Mouse (Mus musculus): Measurements from ENCODE around the gene Tmem266.

Gene Tmem266

DNA sequence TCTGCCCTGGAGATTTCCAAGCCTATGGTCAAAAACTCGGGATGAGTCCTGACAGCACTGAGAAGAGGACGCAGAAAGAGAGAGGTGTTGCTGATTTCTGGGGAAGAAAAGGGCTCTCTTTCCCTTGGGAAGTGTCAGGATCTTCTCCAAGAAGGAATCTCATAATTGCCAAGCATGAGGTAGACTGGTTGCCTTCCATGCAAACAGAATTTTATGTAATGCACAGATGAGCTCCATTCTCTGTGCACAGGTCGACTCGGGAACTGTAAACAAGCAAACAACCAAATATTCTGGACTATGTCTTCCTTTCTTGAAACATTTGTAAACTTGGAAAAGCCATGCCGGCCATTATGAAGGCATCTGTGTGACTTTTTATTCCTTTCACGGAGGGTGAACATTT lies 2.7 kb downstream of the Tmem266 start:
- DNase-seq (ENCODE audit: low spot score in 2 of 2): no peak

DNA sequence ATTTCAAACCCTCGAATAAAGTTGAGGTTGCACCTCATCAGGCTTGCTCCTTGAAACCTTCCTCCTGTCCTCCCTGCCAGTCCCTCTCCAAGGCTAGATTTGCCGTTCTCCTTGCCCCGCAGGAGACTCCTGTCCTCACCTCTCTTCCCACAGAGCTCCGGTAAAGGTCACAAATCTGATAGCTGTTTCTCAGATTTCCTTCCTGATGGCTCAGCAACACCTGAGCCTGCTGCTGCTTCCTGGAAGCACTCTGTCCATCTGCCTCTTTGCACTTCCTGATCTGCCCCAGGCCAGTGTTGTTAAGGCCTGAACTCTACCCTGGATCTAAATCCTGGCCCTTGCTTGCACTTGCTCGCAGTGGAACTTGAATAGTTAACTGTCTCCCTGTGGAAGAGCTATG lies 5.8 kb downstream of the Tmem266 start:
- DNase-seq (ENCODE audit: low spot score in 2 of 2): no peak

DNA sequence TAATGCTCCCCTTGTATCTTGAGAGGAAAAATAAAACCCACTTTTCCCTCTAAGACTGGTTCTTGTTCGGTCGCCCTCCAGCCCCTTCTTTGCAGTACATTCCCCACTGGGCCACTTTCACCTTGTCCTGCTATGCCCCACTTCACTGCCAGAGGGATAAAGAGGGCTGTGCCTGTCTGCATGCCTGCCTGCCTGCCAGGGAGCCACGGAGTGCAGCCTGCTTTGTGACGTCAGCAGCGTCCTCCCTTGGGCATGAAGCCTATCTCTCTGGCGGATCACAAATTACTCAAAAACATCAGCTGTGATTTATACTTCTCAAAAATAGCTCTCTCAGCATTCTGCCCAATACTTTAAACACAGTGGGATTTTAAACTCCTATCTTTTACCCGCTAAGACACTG lies 6.2 kb downstream of the Tmem266 start:
- DNase-seq (ENCODE audit: low spot score in 2 of 2): peak; percentile 34 to 44

DNA sequence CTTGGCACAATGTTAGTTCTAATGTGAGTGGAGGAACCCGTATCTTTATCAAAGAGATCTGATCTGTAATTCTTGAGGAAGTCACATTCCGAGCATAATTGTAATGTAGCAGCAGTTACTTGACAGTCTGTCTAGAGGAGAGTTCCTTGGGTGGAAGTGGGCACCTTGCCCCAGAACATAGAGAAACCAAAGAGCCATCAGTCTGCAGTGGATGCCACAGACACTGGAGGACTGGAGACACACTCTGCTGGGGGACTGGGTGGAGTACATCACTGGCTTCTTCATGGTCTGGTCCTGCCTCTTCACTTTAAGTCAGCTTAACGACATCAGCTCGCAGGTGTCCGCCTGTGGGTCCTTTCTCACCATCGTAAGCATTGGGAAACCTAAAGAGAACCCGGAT lies 17.5 kb downstream of the Tmem266 start:
- DNase-seq (ENCODE audit: low spot score in 2 of 2): no peak

DNA sequence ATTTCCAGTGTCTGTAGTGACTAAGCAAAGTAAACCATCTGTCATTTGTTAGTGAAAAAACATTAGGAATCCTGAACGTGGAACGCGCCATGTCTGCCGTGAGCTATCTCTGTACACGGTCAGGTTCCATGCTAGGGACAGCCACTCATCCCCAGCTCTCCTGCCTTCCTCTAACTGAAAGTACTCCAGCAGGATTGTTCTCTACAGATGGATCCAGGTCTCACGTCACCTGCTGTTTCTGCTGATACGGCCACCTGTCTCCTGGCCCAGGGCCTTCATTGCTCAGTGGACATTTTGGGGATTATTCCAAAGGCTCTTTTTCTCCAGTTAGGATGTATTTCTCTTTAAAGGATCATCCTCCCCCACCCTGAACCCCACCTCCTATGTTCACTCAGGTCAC lies 18.6 kb downstream of the Tmem266 start:
- DNase-seq (ENCODE audit: low spot score in 2 of 2): no peak

DNA sequence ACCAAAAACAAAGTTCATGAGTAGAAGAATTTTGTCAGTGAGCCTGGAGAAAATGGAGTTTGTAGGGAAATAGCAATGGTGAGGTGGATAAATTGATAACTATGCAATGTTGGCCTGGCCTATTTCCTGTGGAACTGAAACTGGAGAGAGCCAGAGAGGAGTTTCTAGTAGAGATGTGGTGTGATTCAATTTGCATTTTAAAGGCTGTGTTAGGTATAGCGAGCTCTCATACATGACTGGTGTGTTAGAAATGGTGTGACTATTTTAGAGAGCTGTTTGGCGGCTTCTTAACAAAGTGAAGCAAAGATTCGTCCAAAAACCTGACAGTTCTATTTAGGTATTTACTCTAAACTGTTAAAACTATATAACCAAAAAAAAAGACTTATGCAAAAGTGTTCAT lies 22.0 kb downstream of the Tmem266 start:
- DNase-seq (ENCODE audit: low spot score in 2 of 2): no peak

DNA sequence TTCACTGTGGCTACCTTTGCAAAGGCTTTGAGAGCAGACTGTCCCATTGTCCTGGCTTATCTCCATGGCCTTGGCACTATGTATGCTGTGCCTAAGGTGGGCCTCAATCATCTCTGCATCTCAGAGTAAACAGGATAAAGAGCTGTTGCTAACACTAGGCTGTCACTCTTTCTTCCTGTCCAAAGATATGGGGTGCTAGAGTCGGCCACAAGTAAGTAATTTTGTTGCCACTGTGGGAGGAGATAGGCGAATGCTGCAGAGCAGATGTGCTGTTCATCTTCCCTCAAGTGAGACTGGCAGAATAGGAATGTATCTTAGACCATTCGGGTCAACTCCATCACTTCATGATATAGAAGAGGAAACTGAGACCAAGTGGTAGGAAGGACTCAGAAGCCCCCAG lies 28.0 kb downstream of the Tmem266 start:
- no peak for DNase-seq (ENCODE audit: low spot score in 2 of 2)

DNA sequence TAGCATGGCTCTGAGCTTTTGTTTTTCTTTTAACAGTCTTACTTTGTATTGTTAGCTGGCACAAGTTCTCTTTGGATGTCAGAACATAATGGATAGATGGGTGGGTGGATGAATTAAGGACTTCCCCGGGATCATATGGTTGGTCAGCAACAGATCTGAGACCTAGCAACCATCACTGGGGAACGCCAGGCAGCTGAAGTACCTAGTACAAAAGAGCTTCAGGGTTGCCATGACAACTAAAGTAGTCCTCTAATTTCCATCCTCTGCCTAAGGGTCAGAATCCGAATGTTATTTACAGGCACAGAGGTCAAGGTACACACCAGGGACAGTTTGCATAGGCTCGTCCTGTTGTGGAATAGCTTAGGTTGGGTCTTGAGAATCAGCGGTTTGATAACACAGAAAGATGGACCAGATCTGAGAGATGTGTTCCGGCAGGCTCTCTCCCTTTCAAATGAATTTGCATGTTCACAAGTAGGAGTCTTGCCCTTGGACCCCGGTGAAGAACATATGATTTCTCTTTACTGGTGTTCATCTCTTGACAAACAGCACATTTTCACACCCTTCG lies 28.6 kb downstream of the Tmem266 start:
- no peak for DNase-seq (ENCODE audit: low spot score in 2 of 2)

DNA sequence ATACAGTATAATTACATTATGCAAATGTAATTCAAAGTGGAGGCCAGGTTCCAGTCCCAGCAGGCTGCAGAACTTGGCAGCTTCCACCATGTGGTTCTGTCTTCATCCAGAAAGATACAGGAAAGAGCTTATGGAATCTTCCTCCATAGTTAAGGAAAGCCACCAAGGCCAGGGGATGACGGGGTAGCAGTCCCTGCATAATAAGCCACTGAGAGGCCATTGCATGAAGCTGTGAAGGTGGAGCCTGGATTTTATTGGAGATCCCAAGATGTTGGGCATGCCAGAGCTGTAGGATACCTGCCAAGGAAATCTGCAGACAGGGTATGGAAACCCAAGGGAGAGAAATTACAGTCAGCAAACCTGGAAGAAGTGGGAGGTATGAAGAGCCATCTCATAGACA lies 30.5 kb downstream of the Tmem266 start:
- no peak for DNase-seq (ENCODE audit: low spot score in 2 of 2)

DNA sequence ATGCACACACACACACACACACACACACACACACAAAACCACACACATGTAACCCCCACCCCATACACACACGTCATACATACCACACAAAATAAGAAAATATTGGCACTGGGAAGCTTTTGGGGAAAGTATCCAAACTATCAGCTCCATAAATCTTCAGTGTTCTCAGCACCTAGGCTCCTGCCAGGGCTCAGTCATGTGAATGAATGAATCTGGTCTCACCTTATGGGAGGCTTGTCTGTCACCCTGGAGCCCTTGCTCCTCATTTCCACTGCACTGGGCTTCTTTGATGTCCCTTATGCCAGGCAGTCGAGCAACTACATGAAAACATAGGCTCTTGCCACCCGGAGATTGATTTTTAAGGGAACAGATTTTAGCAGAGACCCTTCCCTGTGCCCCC lies 33.7 kb downstream of the Tmem266 start:
- DNase-seq (ENCODE audit: low spot score in 2 of 2): no peak

DNA sequence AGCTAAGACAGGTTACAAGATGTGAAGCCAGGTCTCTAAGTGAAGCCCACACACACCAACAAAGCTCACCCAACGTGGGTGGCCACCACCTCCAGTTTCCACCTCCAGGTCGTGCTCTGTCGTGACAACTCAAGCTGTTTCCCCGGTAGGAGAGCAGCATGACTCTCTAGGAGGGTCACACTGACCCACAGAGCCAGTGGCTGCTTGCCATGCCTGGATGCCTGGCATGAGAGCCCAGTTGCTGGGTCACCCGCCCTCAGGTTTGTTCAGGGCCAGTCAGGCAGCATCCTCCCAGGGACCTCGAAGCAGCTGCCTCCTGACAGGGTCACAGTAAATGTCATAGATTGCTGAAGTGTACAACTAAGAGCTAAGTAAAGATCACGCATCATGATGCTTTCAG lies 34.1 kb downstream of the Tmem266 start:
- DNase-seq (ENCODE audit: low spot score in 2 of 2): no peak

DNA sequence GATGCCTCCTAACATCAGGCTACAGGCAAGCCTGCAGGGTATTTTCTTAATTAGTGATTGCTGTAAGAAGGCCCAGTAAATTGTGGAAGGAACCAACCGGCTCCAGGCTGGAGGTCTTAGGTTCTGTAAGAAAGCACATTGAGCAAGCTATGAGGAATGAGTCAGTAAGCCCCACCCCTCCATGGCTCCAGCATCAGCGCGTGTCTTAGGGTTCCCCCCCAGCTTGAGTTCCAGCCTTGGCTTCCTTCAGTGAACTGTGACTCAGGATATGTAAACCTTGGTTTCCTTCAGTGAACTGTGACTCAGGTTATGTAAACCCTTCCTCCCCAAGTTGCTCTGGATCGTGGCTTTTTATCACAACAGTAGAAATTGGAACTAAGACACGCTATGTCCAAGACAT lies 35.3 kb downstream of the Tmem266 start:
- no peak for DNase-seq (ENCODE audit: low spot score in 2 of 2)

DNA sequence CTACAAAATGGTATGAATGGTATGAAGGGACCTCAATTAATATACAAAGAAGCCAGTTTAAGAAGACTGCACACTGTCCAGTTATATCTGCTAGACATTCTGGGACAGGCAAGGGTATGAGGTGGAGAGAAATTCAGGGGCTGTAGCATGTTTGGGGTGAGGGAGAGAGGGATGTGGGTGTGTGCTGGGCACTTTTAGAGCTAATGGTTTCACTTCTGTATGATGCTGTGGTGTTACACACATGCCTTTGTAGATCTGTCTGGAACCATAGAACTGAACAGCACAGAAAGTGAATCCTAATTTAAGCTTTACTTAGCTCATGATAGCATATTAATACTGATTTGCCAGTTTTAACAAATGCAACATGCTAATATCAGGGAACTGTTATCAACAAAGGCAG lies 37.0 kb downstream of the Tmem266 start:
- DNase-seq (ENCODE audit: low spot score in 2 of 2): no peak

DNA sequence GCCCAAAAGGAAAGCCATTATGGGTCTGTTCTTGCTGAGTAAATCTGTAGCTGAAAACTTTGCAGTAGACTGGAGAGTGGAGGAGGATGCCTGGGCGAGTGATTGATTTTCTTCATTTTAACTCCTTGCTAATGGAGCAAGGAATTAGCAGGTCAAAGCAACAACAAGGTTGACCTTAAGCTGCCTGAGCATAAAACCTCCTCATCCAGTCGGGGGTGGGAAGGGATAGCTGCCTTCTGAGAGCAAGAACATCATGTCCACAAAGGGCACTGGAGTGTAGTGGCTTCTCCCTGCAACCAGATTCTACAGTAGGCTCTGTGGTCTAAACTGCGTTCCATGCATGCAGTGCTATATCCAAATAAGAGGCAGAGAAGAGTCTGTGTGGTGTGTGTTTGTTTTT lies 41.3 kb downstream of the Tmem266 start:
- no peak for DNase-seq (ENCODE audit: low spot score in 2 of 2)

DNA sequence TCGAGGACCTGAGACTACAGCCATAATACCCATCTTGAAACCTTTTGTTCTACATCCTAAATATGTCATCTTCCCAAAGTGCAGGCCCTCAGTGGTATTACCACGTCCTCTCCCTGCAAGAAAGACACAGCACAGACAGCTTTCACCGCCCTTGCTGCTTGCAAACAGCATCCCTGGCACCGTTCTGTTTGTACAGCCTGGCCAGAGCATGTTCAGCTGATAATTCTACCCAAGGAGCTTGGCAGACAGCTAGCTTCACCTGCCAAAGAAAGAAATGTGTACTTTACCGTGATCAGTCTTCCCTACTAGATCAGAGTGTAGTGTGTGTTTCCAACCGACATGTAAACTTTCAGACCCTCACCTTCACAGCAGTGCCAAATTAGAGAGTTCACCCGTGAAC lies 45.2 kb downstream of the Tmem266 start:
- no peak for DNase-seq (ENCODE audit: low spot score in 2 of 2)

DNA sequence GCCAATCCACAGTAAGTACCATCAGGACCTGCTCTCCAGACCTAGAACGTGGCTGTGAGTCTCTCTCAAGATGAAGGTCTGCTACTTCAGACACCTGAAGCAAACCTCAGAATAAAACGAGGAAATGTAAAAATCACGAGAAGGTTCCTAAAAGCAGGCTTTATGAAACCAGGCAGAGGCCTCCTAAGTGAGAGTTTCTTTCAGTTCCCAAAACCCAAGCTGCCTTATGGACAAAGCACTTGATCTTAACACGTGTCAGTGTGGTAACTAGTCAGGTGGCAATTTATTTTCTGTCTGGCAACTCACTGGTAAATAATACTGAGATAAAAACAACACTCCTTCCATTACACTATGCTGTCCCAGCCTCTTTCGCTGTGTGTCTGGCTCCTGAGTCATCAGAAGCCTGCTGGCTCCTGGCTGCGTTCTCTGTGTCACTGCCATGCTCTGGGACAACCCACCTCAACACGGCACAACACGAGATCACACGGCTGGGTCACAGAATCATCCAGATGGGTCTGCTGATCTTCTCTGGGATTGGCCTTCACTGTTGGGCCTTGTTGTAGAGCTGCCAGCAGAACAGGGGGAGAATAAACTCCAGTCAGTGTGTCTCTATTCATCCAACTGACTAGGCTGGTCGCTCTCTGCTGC lies 51.0 kb downstream of the Tmem266 start:
- DNase-seq (ENCODE audit: low spot score in 2 of 2): no peak

DNA sequence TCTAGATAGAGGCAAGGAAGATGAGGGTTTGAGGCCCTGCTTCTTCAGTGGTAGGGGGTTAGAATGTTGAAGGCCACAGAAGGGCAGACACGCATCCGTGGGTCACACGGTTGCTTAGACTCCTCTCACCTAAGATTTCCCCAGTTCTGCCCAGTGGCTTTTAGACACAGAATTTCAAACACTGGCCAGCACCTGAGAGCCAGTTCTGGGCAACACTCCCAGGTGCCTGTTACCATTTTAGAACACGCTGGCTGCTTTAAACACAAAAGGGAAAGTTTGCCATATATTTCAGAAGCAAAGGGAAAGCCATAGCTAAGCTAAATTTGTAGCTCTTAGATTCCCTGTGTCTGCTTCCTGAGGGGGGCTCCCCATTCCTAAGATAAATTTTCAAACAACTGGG lies 54.7 kb downstream of the Tmem266 start:
- DNase-seq (ENCODE audit: low spot score in 2 of 2): no peak

DNA sequence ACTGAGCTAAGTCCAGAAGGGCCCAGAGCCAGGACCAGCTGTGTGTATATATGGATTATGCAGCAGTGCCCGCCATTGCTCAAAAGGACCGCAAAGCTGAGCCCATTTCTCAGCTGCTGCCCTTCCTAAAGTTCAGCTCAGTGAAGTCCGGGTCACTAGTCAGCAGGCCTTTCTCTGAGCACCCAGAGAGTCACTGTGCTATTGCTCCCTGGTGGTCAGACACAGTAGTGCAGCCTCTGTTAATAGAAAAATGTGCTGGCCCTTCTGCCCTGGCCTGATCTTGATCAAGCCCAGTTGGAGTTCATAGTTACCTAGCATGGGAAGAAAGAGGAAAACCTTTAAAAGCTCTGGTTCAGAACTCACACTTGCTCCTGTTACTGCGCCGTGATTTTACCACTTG lies 55.7 kb downstream of the Tmem266 start:
- DNase-seq (ENCODE audit: low spot score in 2 of 2): peak in 1 of 2 experiments; percentile 28

DNA sequence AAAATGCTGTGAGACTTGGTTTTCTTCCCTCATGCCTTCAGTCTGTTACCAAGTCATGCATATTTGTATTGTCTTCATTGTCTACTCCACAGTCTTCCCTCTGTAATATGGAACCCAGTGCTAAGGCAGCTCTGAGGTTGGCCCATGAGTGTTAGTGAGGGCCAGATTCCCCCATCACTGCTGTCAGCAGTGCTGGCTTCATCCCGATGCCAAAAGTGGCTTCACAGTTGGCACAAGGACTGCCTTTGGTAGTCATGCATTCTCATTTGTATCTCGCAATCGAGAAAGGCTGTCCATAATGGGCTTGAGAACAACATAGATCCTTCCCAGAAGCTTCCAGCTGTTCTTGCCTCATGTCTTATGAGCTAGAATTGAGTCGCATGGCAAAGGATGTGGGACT lies 59.4 kb downstream of the Tmem266 start:
- DNase-seq (ENCODE audit: low spot score in 2 of 2): no peak

DNA sequence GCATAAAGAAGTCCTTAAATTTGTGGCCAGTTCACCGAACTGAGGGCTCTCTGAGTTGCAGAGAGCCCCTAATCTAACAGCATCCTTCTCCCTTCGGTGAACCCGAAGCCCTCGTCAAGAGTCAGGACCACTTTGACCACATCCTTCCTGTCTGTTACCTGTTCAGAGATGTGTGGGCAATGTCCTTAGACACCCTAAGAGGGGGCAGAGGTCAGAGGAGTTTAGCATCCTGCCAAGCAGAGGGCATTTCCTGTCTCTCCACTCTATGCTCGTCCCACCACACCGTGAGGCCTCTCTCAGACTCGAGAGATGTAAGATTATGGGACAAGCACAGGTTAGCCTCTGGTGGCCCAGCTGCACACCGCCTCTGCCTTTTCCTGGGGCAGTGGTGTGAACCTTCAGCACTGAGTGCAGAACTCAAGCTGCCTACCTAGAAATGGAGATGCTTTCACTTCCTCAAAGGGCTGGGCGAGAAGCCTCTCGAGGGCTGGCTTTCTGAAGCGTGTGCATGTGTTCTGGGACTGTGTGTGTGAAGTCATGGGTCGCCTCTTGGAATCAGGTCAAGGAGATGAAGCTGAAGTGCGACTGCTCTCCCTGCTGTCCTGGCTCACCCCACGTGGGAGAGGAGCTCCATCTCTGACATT lies 61.3 kb downstream of the Tmem266 start:
- no peak for DNase-seq (ENCODE audit: low spot score in 2 of 2)

DNA sequence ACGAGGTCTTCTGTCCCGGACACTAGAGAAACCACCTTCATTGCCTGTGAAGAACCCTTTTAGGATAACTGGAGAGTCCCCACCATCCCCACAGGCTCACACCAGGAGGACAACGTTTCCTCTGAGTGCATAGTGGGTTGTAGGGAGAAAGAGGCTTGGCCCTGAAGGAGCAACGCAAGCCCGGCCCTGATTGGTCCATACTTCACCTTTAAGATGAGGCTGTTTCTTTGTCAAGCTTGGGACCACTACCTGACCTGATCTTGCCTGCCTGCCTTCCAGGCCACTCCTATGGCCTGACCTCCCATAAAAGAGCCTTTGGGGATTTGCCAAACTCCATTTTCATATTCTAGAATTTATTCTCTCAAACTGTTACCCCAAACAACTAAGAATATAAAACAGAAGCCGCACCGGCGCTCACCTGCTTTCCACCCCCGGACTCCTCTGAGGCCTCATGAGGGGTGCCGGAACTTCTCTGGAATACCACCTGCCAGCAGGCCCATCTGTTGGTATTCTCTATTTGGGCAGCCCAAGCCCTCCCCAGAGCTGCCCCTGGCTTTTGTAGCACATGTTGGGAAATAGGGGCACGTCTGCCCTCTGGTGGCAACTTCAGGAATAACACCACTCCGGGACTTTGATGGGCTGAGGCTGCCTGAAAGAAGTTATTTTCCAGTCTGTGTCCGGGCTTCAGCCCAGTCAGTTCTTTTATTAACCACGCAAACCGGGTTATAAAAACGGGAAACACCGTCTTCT lies 65.4 kb downstream of the Tmem266 start:
- DNase-seq (ENCODE audit: low spot score in 2 of 2): peak; percentile 90 to 91

DNA sequence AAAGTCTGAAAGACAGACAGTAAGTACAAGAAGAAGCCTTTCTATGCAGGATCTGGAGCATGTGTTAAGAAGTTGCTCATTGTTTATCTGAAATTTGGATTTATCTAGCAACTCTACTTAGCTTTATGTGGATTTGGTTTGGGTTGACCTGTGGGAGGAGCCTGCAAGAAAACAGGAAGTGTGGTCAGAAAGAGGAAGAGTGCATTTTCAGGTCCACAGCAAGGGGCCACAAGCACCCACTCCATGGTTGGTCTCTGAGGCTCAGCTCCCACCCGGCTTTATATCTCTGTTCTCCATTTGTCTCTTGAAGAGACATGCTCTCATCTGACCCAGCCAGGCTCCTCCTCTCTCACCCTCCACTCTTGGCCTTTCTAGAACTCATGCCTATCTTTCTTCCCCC lies 68.9 kb downstream of the Tmem266 start:
- DNase-seq (ENCODE audit: low spot score in 2 of 2): no peak

DNA sequence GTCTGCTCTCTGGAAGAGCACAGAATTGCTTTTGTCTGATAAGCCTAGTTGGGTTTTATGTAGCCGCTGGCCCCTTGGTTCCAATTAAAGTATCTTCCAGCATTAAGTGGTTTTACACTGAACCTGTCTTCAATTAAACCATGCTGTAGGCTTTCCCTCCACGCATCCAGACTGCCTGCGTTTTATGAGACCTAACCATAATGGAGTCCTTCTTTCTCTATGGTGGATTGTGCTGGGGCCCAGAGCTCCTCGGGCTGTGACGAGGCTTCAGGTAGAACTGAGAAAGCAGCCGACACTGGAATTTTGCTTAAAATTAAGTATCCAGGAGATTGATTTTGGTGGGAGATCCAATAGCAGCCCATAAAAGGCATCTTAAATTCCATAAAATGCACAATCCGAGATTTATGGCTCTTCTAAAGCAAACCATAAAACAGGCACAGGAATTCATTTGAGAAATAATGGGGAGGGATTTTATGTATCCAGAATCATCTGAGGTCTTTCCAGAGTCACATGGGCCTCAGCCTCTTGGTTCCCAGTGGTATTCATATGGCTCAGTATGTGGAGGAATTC lies 72.4 kb downstream of the Tmem266 start:
- DNase-seq (ENCODE audit: low spot score in 2 of 2): no peak

All from right cerebral cortex, adult 2 months (tissue).